Mouse (Mus musculus): Measurements from ENCODE around the gene Cyp1b1. TPM values are rescaled to one million over a fixed set of nuclear protein-coding genes. Genes with fewer than 3 reads are reported as not detected.

Cyp1b1 gene
- polyA plus RNA-seq, 1 experiment from 2014 or later: 136 TPM

- in situ Hi-C loops (cut with MboI; ENCODE audit: low pct_unique_long_range_greater_than_20kb): loop anchor here (25.0 kb wide), 1 partner anchor 528 kb away; no protein-coding TSS in a partner anchor
- ChIA-PET POLR2A (no interaction called here), CTCF (no interaction called here)
- DNase-seq (ENCODE audit: low read depth, low spot score): no peak
- no peaks in the 10 kb centered on the region for H3K27me3 ChIP-seq
- no peak for TF ChIP-seq CTCF (IDR thresholded peaks at IDR 0.05)
- no peak for ATAC-seq
Observed at GRCm38 (mm10) chr17:79658863-79659262, 56.0 kb downstream of the Cyp1b1 start.

GRCm38 (mm10) chr17:79658452-79658851 is 56.4 kb downstream of the Cyp1b1 start:
- ChIA-PET CTCF (no interaction called here), POLR2A (no interaction called here)
- TF ChIP-seq CTCF (IDR thresholded peaks at IDR 0.05): no peak
- in situ Hi-C loops (cut with MboI; ENCODE audit: low pct_unique_long_range_greater_than_20kb): loop anchor here (25.0 kb wide), 1 partner anchor 529 kb away; no protein-coding TSS in a partner anchor
- no peaks in the 10 kb centered on the region for H3K27me3 ChIP-seq
- ATAC-seq (no peak), DNase-seq (ENCODE audit: low read depth, low spot score) (no peak)

GRCm38 (mm10) chr17:79657785-79658184 is 57.1 kb downstream of the Cyp1b1 start:
- in situ Hi-C loops (cut with MboI; ENCODE audit: low pct_unique_long_range_greater_than_20kb): loop anchor here (25.0 kb wide), 1 partner anchor 530 kb away; no protein-coding TSS in a partner anchor
- ChIA-PET CTCF (no interaction called here), POLR2A (no interaction called here)
- ATAC-seq (no peak), DNase-seq (ENCODE audit: low read depth, low spot score) (no peak)
- H3K27me3 ChIP-seq: no peaks in the 10 kb centered on the region
- TF ChIP-seq CTCF (IDR thresholded peaks at IDR 0.05): no peak

- H3K27me3 ChIP-seq: no peaks in the 10 kb centered on the region
- in situ Hi-C loops (cut with MboI; ENCODE audit: low pct_unique_long_range_greater_than_20kb): loop anchor here (25.0 kb wide), 1 partner anchor 533 kb away; no protein-coding TSS in a partner anchor
- ChIA-PET CTCF (no interaction called here), POLR2A (no interaction called here)
- TF ChIP-seq CTCF (IDR thresholded peaks at IDR 0.05): no peak
- DNase-seq (ENCODE audit: low read depth, low spot score) (no peak), ATAC-seq (no peak)
Observed at GRCm38 (mm10) chr17:79654187-79654586, 60.7 kb downstream of the Cyp1b1 start.

- in situ Hi-C loops (cut with MboI; ENCODE audit: low pct_unique_long_range_greater_than_20kb): loop anchor here (25.0 kb wide), 1 partner anchor 534 kb away; no protein-coding TSS in a partner anchor
- DNase-seq (ENCODE audit: low read depth, low spot score) (no peak), ATAC-seq (no peak)
- CTCF ChIA-PET: interaction anchor here (1.3 kb wide), 1 partner anchor 8 kb away, joined by 4 read pairs; no protein-coding TSS in a partner anchor
- no peaks in the 10 kb centered on the region for H3K27me3 ChIP-seq
- POLR2A ChIA-PET: no interaction called here
- no peak for TF ChIP-seq CTCF (IDR thresholded peaks at IDR 0.05)
Observed at GRCm38 (mm10) chr17:79653171-79653570, 61.7 kb downstream of the Cyp1b1 start.

Other genes starting within 250 kb of the Cyp1b1 start
- gene Rmdn2, start 103.2 kb downstream of the Cyp1b1 start, polyA plus RNA-seq (2021): 15.1 TPM
- gene Atl2, start 181.1 kb upstream of the Cyp1b1 start, polyA plus RNA-seq (2021): 38.4 TPM